Mouse (Mus musculus) lung, postnatal 0 days (tissue): ENCODE measurements around the gene Tnfsf13.

ENCODE experiments used
- CTCF ChIP-seq: IDR thresholded peaks from 2 replicates; pipeline ENCODE4 v1.5.1; 2016; ENCODE audit warnings: antibody characterized with exemption, mild to moderate bottlenecking
- EP300 ChIP-seq: IDR thresholded peaks from 2 replicates; pipeline ENCODE4 v1.6.1; 2016; ENCODE audit warnings: antibody characterized with exemption, mild to moderate bottlenecking, control low read depth

- TF ChIP-seq EP300 (no peak), CTCF (no peak)
Measured at GRCm38 (mm10) chr11:69707873-69708381, 22.3 kb upstream of the Tnfsf13 start.
